Mouse (Mus musculus) neutrophil, adult 65 days (primary cell): ENCODE results near the gene Olfr461. TPM values are rescaled to one million over a fixed set of nuclear protein-coding genes. Genes with fewer than 3 reads are reported as not detected.

Experiments
- total RNA-seq: library from RNA; stranded (reverse); gene quantifications from 2 replicates; pipeline ENCODE4 v1.2.4, GENCODE M21; 2023

Olfr461 gene
- 0.25 and 0.29 TPM in 2 replicates for total RNA-seq

DNA sequence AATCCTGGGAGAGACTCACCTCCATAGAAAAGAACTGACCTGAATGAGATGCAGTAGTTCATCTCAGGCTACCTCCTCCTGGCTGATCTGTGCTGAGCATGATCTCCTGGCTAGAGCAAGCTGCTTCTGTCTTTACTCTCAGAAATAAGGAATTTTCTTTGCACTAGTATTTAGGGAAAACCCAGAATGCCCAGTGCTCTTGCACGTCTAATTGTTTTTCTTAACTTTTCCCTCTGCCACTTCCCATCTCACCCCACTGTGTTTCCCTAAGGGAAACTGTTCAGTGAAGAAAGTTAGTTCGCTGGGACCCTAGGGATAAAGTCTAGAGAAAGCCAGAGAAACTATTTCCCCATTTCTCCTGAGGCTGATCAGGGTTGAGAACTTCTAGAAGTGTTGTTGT lies at the start of gene Olfr461:
Gene Olfr461, minus strand, starts transcription at position 101 of the 400 bp plus-strand sequence.

DNA sequence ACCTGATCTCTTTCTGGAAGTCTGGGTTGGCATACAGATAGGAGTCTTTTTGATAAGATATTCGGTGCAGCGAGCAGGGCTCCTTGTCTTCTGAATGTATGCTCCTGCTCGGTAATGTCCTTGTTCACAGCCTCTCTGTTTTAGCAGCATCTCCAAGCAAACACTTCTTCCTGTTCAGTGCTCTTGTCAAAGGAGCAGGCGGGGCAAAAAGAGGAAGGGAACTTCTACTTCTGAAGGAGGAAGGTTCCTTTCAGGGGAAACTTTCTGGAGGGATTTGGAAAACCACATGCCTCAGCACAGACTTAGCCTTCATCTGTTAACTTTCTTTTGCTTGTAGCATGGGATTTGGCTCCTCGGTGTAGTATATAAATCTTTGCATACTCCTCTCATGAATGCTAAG lies 30.8 kb upstream of the Olfr461 start, which contains the start of gene Clec5a:
Gene Clec5a, minus strand, starts transcription at position 177 of the 400 bp plus-strand sequence.

DNA sequence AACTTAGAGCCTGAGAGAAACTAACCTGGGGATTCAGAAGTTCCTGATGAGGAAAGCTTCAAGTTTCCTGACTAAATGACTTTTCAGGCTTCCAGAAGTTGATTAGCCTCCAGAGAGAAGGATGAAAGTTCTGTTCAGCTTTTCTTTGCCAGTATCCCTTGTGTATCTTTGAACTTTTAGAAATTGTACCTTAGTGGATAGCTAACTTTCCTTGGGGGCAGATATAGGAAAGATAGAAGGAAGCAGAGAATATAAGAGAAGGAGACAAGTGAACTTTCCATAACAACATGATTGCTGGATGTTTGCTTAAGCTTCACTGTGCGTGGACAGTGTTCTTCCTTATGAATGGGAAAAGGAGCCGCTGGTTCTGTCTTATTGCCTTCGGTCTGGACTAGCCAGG lies 14.3 kb upstream of the Olfr461 start, which contains the start of gene Olfr460:
Gene Olfr460, plus strand, starts transcription at position 301 of the 400 bp plus-strand sequence.

DNA sequence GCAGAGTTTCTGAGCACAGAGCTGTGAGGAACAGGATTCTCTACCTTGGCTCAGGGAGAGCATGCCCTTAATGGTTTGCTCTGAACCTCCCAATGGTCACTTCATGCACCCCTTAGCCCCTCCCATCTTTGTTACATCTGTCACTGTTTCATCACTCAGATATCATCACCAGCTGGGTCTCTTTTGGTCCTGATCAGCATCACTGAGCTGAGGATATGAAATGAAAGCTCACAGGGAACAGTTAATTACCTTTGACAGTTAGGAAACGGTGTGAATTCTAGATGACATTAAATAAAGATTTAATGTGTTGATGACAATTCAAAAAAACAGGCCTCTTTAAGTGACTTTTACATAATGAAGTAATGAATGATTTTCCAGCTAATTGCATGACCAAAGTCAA lies 35.4 kb downstream of the Olfr461 start, which contains the start of gene Prss37:
Gene Prss37, minus strand, starts transcription at position 101 of the 400 bp plus-strand sequence.

DNA sequence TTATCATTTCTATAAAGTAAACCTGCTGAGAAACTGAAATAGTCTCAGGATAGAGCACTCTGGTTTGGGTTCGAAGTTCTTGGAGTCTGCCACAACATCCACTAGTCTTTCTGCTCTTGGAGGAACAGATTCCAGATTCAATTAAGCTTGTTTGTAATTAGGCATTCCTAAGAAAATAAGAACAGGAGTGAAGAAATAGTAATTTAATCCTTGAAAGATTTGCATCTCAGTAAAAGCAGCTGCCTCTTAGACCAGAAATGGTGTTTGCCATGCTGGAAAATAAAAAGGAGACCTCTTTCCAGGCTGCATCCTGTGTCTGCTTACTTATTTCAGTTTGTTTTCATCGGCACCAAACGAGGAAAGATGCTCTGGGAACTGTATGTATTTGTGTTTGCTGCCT lies 61.6 kb downstream of the Olfr461 start, which contains the start of gene Tas2r108:
Gene Tas2r108, plus strand, starts transcription at position 301 of the 400 bp plus-strand sequence.

Other genes with a start within 250 kb of the Olfr461 start
- gene Agk, start 229.9 kb downstream of the Olfr461 start, total RNA-seq: 4.9 and 8.1 TPM in 2 replicates
- 13.0 and 20.3 TPM in 2 replicates for gene E330009J07Rik, start 118.9 kb downstream of the Olfr461 start, total RNA-seq
- gene Wee2, start 116.0 kb downstream of the Olfr461 start, total RNA-seq: not detected in 2 replicates
- gene Ssbp1, start 83.7 kb downstream of the Olfr461 start, total RNA-seq: 23.5 and 31.8 TPM in 2 replicates
- not detected in 2 replicates for gene Tas2r137, start 63.8 kb downstream of the Olfr461 start, total RNA-seq
- not detected in 2 replicates for gene Tas2r108, start 61.5 kb downstream of the Olfr461 start, total RNA-seq
- gene Prss37, start 35.5 kb downstream of the Olfr461 start, total RNA-seq: not detected in 2 replicates
- gene Olfr460, start 14.4 kb upstream of the Olfr461 start, total RNA-seq: not detected in 2 replicates
- gene Clec5a, start 30.8 kb upstream of the Olfr461 start, total RNA-seq: 219 and 231 TPM in 2 replicates
- gene Tas2r138, start 58.3 kb upstream of the Olfr461 start, total RNA-seq: not detected in 2 replicates
- gene Mgam, start 73.8 kb upstream of the Olfr461 start, total RNA-seq: 132 and 182 TPM in 2 replicates